Mouse (Mus musculus): ENCODE data around the gene Olfr1224-ps1.

DNA sequence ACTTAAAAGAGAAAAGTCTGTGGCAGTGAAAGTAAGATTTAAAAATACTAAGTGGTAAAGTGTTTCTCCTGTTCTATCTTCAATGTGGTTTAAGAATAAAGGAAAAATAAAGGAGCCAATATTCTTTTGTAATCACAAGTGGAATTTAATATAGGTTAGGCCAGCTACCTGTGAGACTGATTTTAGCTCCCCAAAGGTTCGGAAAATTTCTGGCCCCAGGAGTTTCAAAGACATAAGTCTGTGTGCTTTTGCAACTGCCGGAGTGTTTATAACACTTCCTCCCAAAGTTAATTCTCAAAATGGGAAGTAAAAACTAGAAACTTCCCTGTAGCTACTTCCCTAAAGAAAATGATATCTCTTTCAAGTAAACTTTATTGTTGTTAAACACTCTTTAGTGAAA is 46.7 kb downstream of the Olfr1224-ps1 start, which contains the start of gene Olfr1221:
- TF ChIP-seq POLR2A (IDR thresholded peaks at IDR 0.05; ENCODE audit: borderline replicate concordance, low read depth, low read length): no peak
- TF ChIP-seq CTCF (IDR thresholded peaks at IDR 0.05; ENCODE audit: low read depth, low read length): no peak
